Mouse (Mus musculus) ES-E14 (cell line): Measurements from ENCODE around the gene Prr7. TPM values are rescaled to one million over a fixed set of nuclear protein-coding genes. Genes with fewer than 3 reads are reported as not detected.

Experiments used
- DNase-seq: peaks from one replicate; pipeline ENCODE4 v3.0.0-alpha.2; 2013; ENCODE audit warnings: low read depth, low spot score
- H3K27ac ChIP-seq: 2 replicates; pipeline ENCODE4 v1.5.1; 2012; ENCODE audit warnings: low read depth, mild to moderate bottlenecking, low read length, moderate library complexity, mixed read lengths; ENCODE audit not compliant: poor library complexity, insufficient read depth, severe bottlenecking
- H3K36me3 ChIP-seq: 2 replicates; pipeline ENCODE4 v1.6.1; 2012; ENCODE audit warnings: mild to moderate bottlenecking, low read length, moderate library complexity, mixed read lengths; ENCODE audit not compliant: control insufficient read depth, poor library complexity, insufficient read depth, severe bottlenecking
- H3K4me1 ChIP-seq, 2 experiments: fragments of 150-350 bp in 1 of 2; sonication (generic) in 1 of 2; 2 replicates each; pipeline ENCODE4 v1.6.1; 2012; ENCODE audit warnings: low read length in 2 of 2, mild to moderate bottlenecking in 1 of 2, mixed read lengths in 1 of 2; ENCODE audit not compliant: control insufficient read depth in 2 of 2, insufficient read depth in 2 of 2, poor library complexity in 1 of 2
- H3K4me3 ChIP-seq, 2 experiments: fragments of 150-350 bp in 1 of 2; sonication (generic) in 1 of 2; 2 replicates each; pipeline ENCODE4 v1.5.1; 2012; ENCODE audit warnings: low read length in 2 of 2, low read depth in 1 of 2, mild to moderate bottlenecking in 1 of 2, mixed read lengths in 1 of 2; ENCODE audit not compliant: insufficient read depth in 1 of 2, poor library complexity in 1 of 2, severe bottlenecking in 1 of 2
- H3K9ac ChIP-seq: 2 replicates; pipeline ENCODE4 v1.6.1; 2012; ENCODE audit warnings: low read depth, mild to moderate bottlenecking, low read length, mixed read lengths; ENCODE audit not compliant: poor library complexity, insufficient read depth, severe bottlenecking
- H3K9me3 ChIP-seq: fragments of 150-350 bp; sonication (generic); 2 replicates; pipeline ENCODE4 v1.6.1; 2012; ENCODE audit warnings: low read depth, mild to moderate bottlenecking, low read length; ENCODE audit not compliant: control insufficient read depth, insufficient read depth
- CHD2 ChIP-seq: IDR thresholded peaks from 2 replicates; pipeline ENCODE4 v1.6.1; 2014; ENCODE audit warnings: mild to moderate bottlenecking, low read depth, low read length, inconsistent platforms
- HCFC1 ChIP-seq: IDR thresholded peaks from 2 replicates; pipeline ENCODE4 v1.6.1; 2012; ENCODE audit warnings: low read length, inconsistent platforms, borderline replicate concordance; ENCODE audit not compliant: insufficient read depth
- MAFK ChIP-seq: IDR thresholded peaks from 2 replicates; pipeline ENCODE4 v1.6.1; 2014; ENCODE audit warnings: mild to moderate bottlenecking, low read depth, low read length, inconsistent platforms; ENCODE audit not compliant: insufficient read depth
- ZC3H11A ChIP-seq: IDR thresholded peaks from 2 replicates; pipeline ENCODE4 v1.6.1; 2012; ENCODE audit warnings: low read depth, mild to moderate bottlenecking, inconsistent platforms, low read length, borderline replicate concordance
- ZNF384 ChIP-seq: IDR thresholded peaks from 2 replicates; pipeline ENCODE4 v1.6.1; 2012; ENCODE audit warnings: low read depth, low read length, inconsistent platforms
- in situ Hi-C, 2 experiments: fragments of 600-800 bp; cut with MboI; formaldehyde crosslinking; loops; one replicate each; pipeline ENCODE4 v1.15.1; 2025; ENCODE audit warnings: low sequenced_read_pairs in 2 of 2, inconsistent platforms in 1 of 2; ENCODE audit not compliant: unreplicated experiment in 2 of 2
- total RNA-seq: library from RNA; depleted of rRNA; stranded (reverse); fragments of 300-350 nt; gene quantifications from 2 replicates; pipeline ENCODE4 v1.2.3, GENCODE M21; 2012

The Prr7 gene
- total RNA-seq, 1 experiment: 2.5 TPM

- in situ Hi-C loops: no loop called here
- Histone ChIP-seq H3K27ac (no peak overlapping the region), H3K4me3 (peak overlapping the region in 1 of 2 experiments; percentile 4; a peak in 1 of 4 replicates), H3K9ac (no peak overlapping the region; the same call in 1 of the 2 replicates), H3K9me3 (no peaks in the 10 kb centered on the region), H3K36me3 (peaks cover 34% of the 10 kb centered on the region), H3K4me1 (peaks cover 10 to 49% of the 10 kb centered on the region in 2 experiments)
- TF ChIP-seq ZC3H11A (no peak), HCFC1 (no peak), MAFK (no peak), CHD2 (no peak), ZNF384 (no peak)
- no peak for DNase-seq
Measured at GRCm38 (mm10) chr13:55447543-55447943, 16.5 kb upstream of the Prr7 start.

GRCm38 (mm10) chr13:55448131-55448530, 15.9 kb upstream of the Prr7 start:
- peaks cover 39% of the 10 kb centered on the region for H3K36me3 ChIP-seq
- no peak overlapping the region for H3K27ac ChIP-seq
- in situ Hi-C loops: no loop called here
- no peak overlapping the region; a peak in 1 of 4 replicates for H3K4me3 ChIP-seq
- TF ChIP-seq HCFC1 (no peak), ZNF384 (no peak), ZC3H11A (no peak), MAFK (no peak), CHD2 (no peak)
- H3K9ac ChIP-seq: peak overlapping the region; percentile 7; the same call in 1 of the 2 replicates
- no peak for DNase-seq
- H3K4me1 ChIP-seq: peaks cover 10 to 49% of the 10 kb centered on the region in 2 experiments
- H3K9me3 ChIP-seq: no peaks in the 10 kb centered on the region

- Histone ChIP-seq H3K36me3 (peaks cover 47% of the 10 kb centered on the region), H3K4me1 (peaks cover 10 to 45% of the 10 kb centered on the region in 2 experiments), H3K27ac (peak overlapping the region; percentile 30; the same call in 1 of the 2 replicates), H3K9me3 (no peaks in the 10 kb centered on the region), H3K4me3 (peak overlapping the region in 1 of 2 experiments; percentile 5; a peak in 1 of 4 replicates), H3K9ac (peak overlapping the region; percentile 40)
- TF ChIP-seq CHD2 (no peak), ZC3H11A (no peak), MAFK (no peak), HCFC1 (no peak), ZNF384 (no peak)
- in situ Hi-C loops: no loop called here
- no peak for DNase-seq
Measured at GRCm38 (mm10) chr13:55449205-55449604, 14.9 kb upstream of the Prr7 start.

GRCm38 (mm10) chr13:55449679-55450441, 14.2 kb upstream of the Prr7 start:
- no peak for DNase-seq
- H3K4me3 ChIP-seq: no peak overlapping the region
- H3K4me1 ChIP-seq: peaks cover 10 to 45% of the 10 kb centered on the region in 2 experiments
- in situ Hi-C loops: no loop called here
- peak overlapping the region; percentile 30; the same call in 1 of the 2 replicates for H3K27ac ChIP-seq
- H3K36me3 ChIP-seq: peaks cover 53% of the 10 kb centered on the region
- H3K9me3 ChIP-seq: no peaks in the 10 kb centered on the region
- no peak for TF ChIP-seq ZNF384
- no peak for TF ChIP-seq MAFK
- no peak for TF ChIP-seq ZC3H11A
- TF ChIP-seq HCFC1: no peak
- TF ChIP-seq CHD2: no peak
- H3K9ac ChIP-seq: peak overlapping the region; percentile 3; the same call in 1 of the 2 replicates
